Mouse (Mus musculus) MN1 (cell line): ENCODE data around the gene Rnd3.

Source experiments
- DNase-seq: peaks from one replicate; pipeline ENCODE4 v3.0.0-alpha.2; 2016; ENCODE audit warnings: low spot score

The Rnd3 gene

GRCm38 (mm10) chr2:51148975-51149374, at the start of gene Rnd3:
TSS of gene Rnd3 (minus strand) at chr2:51149111.
- peak; percentile 98 for DNase-seq

- DNase-seq, result no peak
These were observed 43.4 kb upstream of the Rnd3 start for GRCm38 (mm10) chr2:51192319-51192718.

GRCm38 (mm10) chr2:51185762-51186161, 36.9 kb upstream of the Rnd3 start:
- no peak for DNase-seq

- DNase-seq, result no peak
These were observed 34.1 kb upstream of the Rnd3 start for GRCm38 (mm10) chr2:51182990-51183389.

GRCm38 (mm10) chr2:51181376-51181775, 32.5 kb upstream of the Rnd3 start:
- DNase-seq, result no peak

- no peak for DNase-seq
These were observed 30.2 kb upstream of the Rnd3 start for GRCm38 (mm10) chr2:51179096-51179495.

- no peak for DNase-seq
These were observed 28.7 kb upstream of the Rnd3 start for GRCm38 (mm10) chr2:51177615-51178014.

GRCm38 (mm10) chr2:51175276-51175675, 26.4 kb upstream of the Rnd3 start:
- no peak for DNase-seq

- DNase-seq, result no peak
These were observed 12.2 kb upstream of the Rnd3 start for GRCm38 (mm10) chr2:51161110-51161509.

GRCm38 (mm10) chr2:51148454-51148853, 457 bp downstream of the Rnd3 start:
- DNase-seq, result peak; percentile 42

GRCm38 (mm10) chr2:51148065-51148407, 875 bp downstream of the Rnd3 start:
- DNase-seq, result no peak

- peak; percentile 89 for DNase-seq
These were observed 1.4 kb downstream of the Rnd3 start for GRCm38 (mm10) chr2:51147318-51148064.

- peak; percentile 83 for DNase-seq
These were observed 2.0 kb downstream of the Rnd3 start for GRCm38 (mm10) chr2:51146871-51147317.

- DNase-seq, result peak; percentile 49
These were observed 3.0 kb downstream of the Rnd3 start for GRCm38 (mm10) chr2:51145838-51146470.

- DNase-seq, result no peak
These were observed 4.4 kb downstream of the Rnd3 start for GRCm38 (mm10) chr2:51144380-51145120.

- no peak for DNase-seq
These were observed 6.5 kb downstream of the Rnd3 start for GRCm38 (mm10) chr2:51142422-51142821.

GRCm38 (mm10) chr2:51141345-51141744, 7.6 kb downstream of the Rnd3 start:
- no peak for DNase-seq

- no peak for DNase-seq
These were observed 8.4 kb downstream of the Rnd3 start for GRCm38 (mm10) chr2:51140486-51140885.

- no peak for DNase-seq
These were observed 8.9 kb downstream of the Rnd3 start for GRCm38 (mm10) chr2:51139912-51140446.

GRCm38 (mm10) chr2:51139218-51139911, 9.5 kb downstream of the Rnd3 start:
- peak; percentile 66 for DNase-seq

GRCm38 (mm10) chr2:51137726-51138125, 11.2 kb downstream of the Rnd3 start:
- no peak for DNase-seq

GRCm38 (mm10) chr2:51132181-51132580, 16.7 kb downstream of the Rnd3 start:
- DNase-seq, result no peak
